Mouse (Mus musculus): ENCODE results near the gene Wwp2.

Wwp2 gene

GRCm38 (mm10) chr8:107435421-107435961 lies 674 bp upstream of the Wwp2 start:
- no peak for DNase-seq (ENCODE audit: low spot score in 2 of 2)

- DNase-seq (ENCODE audit: low spot score in 2 of 2): no peak
These were observed 766 bp downstream of the Wwp2 start for GRCm38 (mm10) chr8:107436841-107437421.

- DNase-seq (ENCODE audit: low spot score in 2 of 2): no peak
These were observed 1.5 kb downstream of the Wwp2 start for GRCm38 (mm10) chr8:107437711-107438110.

GRCm38 (mm10) chr8:107439880-107440625 lies 3.9 kb downstream of the Wwp2 start:
- no peak for DNase-seq (ENCODE audit: low spot score in 2 of 2)

GRCm38 (mm10) chr8:107444626-107445025 lies 8.5 kb downstream of the Wwp2 start:
- peak in 1 of 2 experiments; percentile 15 for DNase-seq (ENCODE audit: low spot score in 2 of 2)

- DNase-seq (ENCODE audit: low spot score in 2 of 2): no peak
These were observed 11.5 kb downstream of the Wwp2 start for GRCm38 (mm10) chr8:107447713-107448112.

GRCm38 (mm10) chr8:107448382-107448889 lies 12.3 kb downstream of the Wwp2 start:
- DNase-seq (ENCODE audit: low spot score in 2 of 2): no peak

GRCm38 (mm10) chr8:107449130-107449529 lies 13.0 kb downstream of the Wwp2 start:
- no peak for DNase-seq (ENCODE audit: low spot score in 2 of 2)

- DNase-seq (ENCODE audit: low spot score in 2 of 2): no peak
These were observed 13.5 kb downstream of the Wwp2 start for GRCm38 (mm10) chr8:107449655-107450054.

GRCm38 (mm10) chr8:107451414-107452066 lies 15.4 kb downstream of the Wwp2 start:
- DNase-seq (ENCODE audit: low spot score in 2 of 2): no peak

GRCm38 (mm10) chr8:107453386-107453785 lies 17.2 kb downstream of the Wwp2 start:
- DNase-seq (ENCODE audit: low spot score in 2 of 2): no peak

- peak in 1 of 2 experiments; percentile 62 for DNase-seq (ENCODE audit: low spot score in 2 of 2)
These were observed 19.1 kb downstream of the Wwp2 start for GRCm38 (mm10) chr8:107455268-107455667.

GRCm38 (mm10) chr8:107457725-107458124 lies 21.6 kb downstream of the Wwp2 start:
- DNase-seq (ENCODE audit: low spot score in 2 of 2): no peak

- DNase-seq (ENCODE audit: low spot score in 2 of 2): no peak
These were observed 22.1 kb downstream of the Wwp2 start for GRCm38 (mm10) chr8:107458281-107458680.

- DNase-seq (ENCODE audit: low spot score in 2 of 2): no peak
These were observed 26.3 kb downstream of the Wwp2 start for GRCm38 (mm10) chr8:107462423-107462822.

- no peak for DNase-seq (ENCODE audit: low spot score in 2 of 2)
These were observed 29.3 kb downstream of the Wwp2 start for GRCm38 (mm10) chr8:107465332-107465990.

GRCm38 (mm10) chr8:107466642-107467041 lies 30.5 kb downstream of the Wwp2 start:
- DNase-seq (ENCODE audit: low spot score in 2 of 2): no peak

GRCm38 (mm10) chr8:107468811-107469302 lies 32.7 kb downstream of the Wwp2 start:
- no peak for DNase-seq (ENCODE audit: low spot score in 2 of 2)

GRCm38 (mm10) chr8:107470302-107470701 lies 34.1 kb downstream of the Wwp2 start:
- no peak for DNase-seq (ENCODE audit: low spot score in 2 of 2)

GRCm38 (mm10) chr8:107472403-107473100 lies 36.4 kb downstream of the Wwp2 start:
- DNase-seq (ENCODE audit: low spot score in 2 of 2): no peak

GRCm38 (mm10) chr8:107473369-107473768 lies 37.2 kb downstream of the Wwp2 start:
- DNase-seq (ENCODE audit: low spot score in 2 of 2): no peak

Measured in frontal cortex, postnatal 36 days (tissue).